Mouse (Mus musculus) heart, adult 9 months (tissue): ENCODE data around the gene Pfkfb3.

Experiments
- DNase-seq, 2 experiments: peaks; one replicate each; pipeline ENCODE4 v3.0.0; 2022; ENCODE audit warnings: low spot score in 2 of 2

Gene Pfkfb3

DNA sequence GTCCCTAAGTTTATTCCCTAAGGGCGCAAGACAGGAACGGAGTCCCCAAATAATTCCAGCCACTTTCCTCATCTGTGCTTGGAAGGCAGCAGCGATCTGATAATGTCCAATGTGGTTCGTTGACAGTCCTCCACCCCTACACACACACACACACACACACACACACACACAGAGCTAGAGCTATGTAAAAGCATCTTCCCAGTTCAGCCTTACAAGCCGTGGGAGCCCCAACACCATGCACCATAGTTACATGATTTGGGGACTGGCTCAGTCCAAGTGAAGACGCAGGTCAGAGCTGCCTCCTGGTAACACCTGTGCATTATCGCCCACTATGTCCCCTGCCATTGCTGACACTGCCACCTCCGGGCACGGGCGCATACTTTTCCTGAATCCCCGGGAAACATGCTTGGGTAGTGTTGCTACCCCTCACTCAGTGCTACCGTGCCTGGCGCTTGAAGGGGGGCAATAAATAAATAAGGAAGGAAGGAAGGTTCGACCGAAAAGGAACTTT, 51.6 kb downstream of the Pfkfb3 start:
- no peak for DNase-seq

GRCm38 (mm10) chr2:11501301-11502254, 52.3 kb downstream of the Pfkfb3 start:
- DNase-seq, result peak; percentile 92 to 93

- peak; percentile 15 to 30 for DNase-seq
These were observed 53.2 kb downstream of the Pfkfb3 start for GRCm38 (mm10) chr2:11500666-11501065.

DNA sequence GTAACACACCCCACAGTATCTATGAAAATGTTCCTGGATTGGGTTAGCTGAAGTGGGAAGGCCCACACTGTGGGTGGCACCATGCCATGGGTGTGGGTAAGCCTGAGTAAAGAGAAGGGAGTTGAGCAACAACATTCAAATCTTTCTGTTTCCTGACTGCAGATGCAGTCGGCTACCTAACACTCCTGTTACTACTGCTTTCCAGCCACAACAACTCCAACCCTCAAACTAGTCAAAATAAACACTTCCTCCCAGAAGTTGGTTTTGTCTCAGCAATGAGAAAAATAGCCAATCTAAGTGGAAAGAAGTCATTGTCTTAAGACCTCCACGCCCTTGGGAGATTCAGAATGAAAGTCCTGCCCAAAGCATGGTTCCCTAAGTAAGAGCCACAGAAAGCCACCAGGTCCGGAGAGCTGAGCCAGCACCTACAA, 57.3 kb downstream of the Pfkfb3 start:
- DNase-seq, result peak; percentile 48 to 51

GRCm38 (mm10) chr2:11494841-11495255, 59.0 kb downstream of the Pfkfb3 start:
- peak; percentile 66 to 73 for DNase-seq

GRCm38 (mm10) chr2:11492855-11493254, 61.0 kb downstream of the Pfkfb3 start:
- no peak for DNase-seq

DNA sequence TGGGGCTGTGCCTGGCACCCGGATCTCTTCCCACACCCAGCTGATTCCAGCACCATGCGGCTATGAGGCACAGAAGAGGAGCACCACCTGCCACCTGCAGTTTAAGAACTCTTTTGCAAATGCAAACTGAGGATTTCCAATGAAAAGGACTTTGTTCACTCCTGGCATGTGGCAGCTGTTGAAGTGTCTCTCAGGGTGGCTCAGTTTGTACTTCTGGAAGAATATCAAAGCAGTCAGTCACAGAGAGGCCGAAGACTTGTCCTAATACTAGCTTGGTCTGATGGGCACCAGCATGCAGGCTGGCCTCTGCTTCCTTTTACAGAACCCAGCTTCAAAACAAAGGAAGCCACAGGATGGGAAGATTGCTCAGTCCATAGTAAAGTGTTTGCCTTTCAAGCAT, 62.4 kb downstream of the Pfkfb3 start:
- no peak for DNase-seq

- no peak for DNase-seq
These were observed 63.3 kb downstream of the Pfkfb3 start for GRCm38 (mm10) chr2:11490554-11490953.

- no peak for DNase-seq
These were observed 70.7 kb downstream of the Pfkfb3 start for GRCm38 (mm10) chr2:11483226-11483625.

DNA sequence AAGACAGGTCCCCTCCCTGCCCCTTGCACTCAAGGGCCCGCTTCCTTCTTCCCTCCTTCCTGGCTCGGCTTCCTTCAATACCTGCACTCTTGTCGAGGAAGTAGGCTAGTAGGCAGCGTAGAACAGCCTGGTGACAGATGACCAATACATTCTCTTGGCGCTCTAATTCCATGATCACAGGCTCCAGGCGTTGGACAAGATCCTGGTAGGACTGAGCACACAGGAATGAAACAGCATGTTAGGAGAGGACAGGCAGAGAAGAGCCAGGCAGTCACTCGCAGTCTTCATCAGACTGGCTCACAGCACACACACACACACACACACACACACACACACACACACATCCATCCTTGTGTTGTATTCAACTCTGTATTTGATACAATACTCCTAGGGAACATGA, 71.5 kb downstream of the Pfkfb3 start:
- no peak for DNase-seq

DNA sequence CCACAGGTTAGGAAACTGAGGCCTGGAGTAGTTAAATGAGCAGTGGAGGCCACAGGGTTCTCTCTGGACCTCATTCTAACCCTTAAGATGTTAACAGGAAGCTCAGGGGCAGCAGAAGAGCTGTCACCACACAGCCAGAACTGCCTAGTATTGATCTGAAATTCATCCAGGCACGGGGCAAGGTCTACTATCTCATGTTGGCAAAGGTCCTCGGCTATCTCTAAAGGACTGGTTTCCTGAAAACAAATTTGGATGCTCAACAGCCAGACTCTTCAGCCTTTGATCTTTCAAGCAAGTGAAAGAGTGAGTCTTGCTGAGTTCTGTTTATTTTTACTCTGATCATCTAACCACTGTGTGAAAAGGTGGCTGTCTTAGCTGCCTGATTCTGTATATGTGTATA, 74.9 kb downstream of the Pfkfb3 start:
- no peak for DNase-seq

- DNase-seq, result no peak
These were observed 78.6 kb downstream of the Pfkfb3 start for GRCm38 (mm10) chr2:11475316-11475715.

DNA sequence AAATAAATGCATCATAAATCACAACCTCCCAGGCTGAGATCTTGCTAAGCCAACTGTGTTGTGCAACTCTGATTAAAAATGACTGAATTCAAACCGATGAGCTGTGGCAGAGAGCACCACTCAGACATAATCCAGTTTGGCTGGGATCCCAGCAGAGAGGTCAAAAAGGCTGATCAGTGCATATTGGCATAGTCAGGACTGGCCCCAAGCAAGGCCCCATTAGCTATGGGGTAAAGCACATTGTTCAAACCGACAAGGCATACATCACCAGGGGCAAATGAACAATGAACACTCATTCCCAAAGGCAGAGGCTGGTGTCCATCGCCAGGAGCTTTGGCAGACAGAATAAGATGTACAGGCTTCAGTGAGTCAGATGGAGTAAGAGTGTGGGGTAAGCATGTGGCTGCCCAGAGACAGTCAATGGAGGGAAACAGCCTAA, 89.2 kb downstream of the Pfkfb3 start:
- DNase-seq, result no peak

DNA sequence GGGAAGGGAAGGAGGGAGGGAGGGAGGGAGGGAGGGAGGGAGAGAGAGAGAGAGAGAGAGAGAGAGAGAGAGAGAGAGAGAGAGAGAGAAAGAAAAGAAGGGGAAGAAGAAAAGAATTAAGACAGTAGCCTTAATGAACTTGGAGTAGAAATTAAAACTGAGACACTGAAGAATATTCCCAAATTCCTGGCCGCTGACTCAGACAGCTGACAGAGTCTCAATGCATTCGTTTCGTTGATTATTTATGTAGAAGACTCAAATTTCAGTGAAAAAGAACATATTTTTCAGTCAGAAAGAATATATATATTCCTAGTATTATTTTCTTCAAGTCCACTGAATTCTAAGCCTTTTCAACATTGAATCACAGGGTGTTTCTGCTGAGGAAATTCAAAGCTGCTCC, 92.9 kb downstream of the Pfkfb3 start:
- DNase-seq, result no peak

- no peak for DNase-seq
These were observed 95.4 kb downstream of the Pfkfb3 start for GRCm38 (mm10) chr2:11458494-11458893.

GRCm38 (mm10) chr2:11457904-11458303, 96.0 kb downstream of the Pfkfb3 start:
- no peak for DNase-seq

- DNase-seq, result no peak
These were observed 105.2 kb downstream of the Pfkfb3 start for GRCm38 (mm10) chr2:11448711-11449110.

DNA sequence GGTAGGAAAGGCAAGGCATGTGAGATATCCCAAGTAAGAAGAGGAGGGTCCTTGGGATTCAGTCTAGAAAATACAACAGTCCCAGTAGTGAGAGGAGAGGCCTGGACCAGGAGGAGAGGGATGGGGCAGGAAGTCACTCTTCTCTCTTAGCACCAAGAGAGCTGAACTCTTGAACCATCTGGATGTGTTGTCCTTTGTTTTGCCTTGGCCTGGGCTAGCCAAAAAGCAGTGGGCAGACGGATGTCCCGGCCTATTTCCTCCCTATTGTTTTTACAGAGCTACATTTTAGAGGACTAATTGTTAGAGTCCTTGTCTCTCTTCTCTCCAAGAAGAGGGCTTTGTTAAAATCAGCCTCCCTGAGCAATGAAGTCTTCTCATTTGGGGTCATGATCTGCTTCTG, 106.0 kb downstream of the Pfkfb3 start:
- DNase-seq, result peak; percentile 39 to 62

GRCm38 (mm10) chr2:11445722-11446121, 108.2 kb downstream of the Pfkfb3 start:
- DNase-seq, result no peak

DNA sequence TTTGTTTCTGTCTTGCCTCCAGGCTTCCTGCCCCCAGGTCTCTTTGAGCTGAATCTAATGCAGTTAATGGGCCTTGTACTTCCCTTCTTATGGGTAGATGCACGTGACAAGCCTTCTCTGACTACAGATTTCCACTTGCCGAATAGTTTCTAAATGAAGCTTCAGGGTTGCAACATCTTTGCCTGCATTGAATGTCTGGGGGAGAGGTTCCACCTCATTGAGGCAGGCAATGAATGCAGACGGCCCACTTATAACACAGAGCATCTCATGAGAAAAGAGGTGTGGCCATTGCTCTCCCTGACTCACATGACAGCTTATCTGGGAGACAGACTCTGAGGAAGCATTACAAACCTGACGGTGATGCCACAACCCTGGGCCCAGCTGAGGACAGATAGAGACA, 112.0 kb downstream of the Pfkfb3 start:
- no peak for DNase-seq

- no peak for DNase-seq
These were observed 115.5 kb downstream of the Pfkfb3 start for GRCm38 (mm10) chr2:11438231-11438954.

GRCm38 (mm10) chr2:11436353-11436752, 117.5 kb downstream of the Pfkfb3 start:
- DNase-seq, result no peak
